Mouse (Mus musculus): ENCODE measurements around the gene Med13l.

The Med13l gene

DNA sequence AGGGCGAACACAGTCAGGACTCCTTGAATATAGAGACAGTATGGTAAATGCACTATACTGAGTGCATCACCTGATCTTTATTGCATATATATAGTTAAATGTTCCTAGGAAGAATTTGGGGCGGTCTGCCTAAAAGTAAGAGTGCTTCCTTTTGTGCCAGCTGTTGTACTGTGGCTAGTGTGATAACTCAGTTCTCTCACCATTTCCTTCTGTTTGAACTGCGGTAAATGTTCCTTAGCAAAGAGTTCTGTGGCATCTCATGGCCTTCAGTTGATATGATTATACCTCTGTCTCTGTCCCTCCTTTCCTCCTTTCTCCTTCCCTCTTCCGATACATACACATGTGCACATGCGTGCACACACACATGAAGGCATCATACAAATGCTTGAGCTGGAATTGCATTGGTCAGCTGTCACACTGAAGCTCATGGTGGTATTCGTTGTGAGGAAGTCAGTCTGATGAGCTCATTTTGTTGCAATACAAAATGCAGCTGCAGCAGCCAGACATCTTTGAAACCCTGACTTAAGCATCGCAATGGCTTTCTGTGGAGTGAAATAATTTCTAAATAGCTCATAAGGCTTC lies 97.9 kb downstream of the Med13l start:
- no peak for DNase-seq (ENCODE audit: low spot score)

DNA sequence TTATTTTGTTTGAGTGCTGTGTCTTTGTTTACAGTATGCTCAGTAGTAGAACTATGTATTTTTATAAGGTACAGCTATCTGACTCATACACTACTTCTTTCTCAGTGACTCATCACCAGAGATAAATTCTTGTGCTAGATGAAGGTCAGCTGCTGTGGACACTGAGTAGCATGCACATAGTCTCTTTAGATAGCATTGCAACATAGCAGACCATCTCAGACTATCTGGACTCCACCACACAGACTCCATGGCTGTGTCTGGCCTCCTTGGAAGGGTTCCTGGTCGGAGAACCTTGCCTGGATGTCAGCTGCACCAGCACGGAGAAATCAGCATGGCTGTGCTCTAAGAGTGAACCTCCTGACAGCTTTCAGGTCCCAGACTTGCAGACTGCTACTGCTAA lies 99.2 kb downstream of the Med13l start:
- no peak for DNase-seq (ENCODE audit: low spot score)

DNA sequence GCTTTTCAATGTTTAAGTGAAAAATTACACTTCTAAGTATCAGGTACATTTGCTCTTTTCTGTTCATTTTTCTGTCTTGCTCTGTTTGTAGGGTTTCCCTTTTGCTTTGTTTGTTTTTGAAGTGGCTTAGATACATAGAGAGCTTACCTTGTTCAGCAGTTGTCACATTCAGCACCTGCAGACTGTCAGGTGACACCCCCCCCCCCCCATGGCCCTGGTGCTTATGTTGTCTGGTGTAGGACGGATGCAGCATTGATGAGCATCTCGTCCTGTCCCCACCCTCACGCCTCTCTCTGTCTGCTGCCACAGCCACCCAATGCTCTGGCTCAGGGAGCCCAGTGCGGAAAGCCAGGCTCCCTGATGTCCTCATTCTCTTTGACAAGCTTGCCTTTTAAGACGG lies 101.3 kb downstream of the Med13l start:
- DNase-seq (ENCODE audit: low spot score): no peak

DNA sequence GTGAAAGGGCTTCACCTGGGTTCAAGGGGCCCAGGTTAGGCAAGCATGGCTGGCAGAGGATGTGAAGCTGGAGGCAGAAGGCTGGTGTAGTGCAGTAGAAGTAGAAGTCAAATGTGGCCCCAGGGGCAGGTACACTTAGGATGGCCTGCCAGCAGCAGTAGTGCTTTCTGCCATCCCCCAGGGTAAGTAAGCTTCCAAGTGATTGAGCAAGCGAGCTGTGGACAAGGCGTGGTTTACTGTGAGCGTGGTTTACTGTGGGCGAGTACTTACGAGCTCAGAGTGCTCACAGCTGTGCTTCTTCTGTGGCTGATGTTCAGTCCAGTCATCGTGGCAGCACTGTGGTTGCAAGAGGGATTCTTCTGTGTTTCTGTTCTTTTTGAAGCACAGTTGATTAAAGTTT lies 103.5 kb downstream of the Med13l start:
- no peak for DNase-seq (ENCODE audit: low spot score)

DNA sequence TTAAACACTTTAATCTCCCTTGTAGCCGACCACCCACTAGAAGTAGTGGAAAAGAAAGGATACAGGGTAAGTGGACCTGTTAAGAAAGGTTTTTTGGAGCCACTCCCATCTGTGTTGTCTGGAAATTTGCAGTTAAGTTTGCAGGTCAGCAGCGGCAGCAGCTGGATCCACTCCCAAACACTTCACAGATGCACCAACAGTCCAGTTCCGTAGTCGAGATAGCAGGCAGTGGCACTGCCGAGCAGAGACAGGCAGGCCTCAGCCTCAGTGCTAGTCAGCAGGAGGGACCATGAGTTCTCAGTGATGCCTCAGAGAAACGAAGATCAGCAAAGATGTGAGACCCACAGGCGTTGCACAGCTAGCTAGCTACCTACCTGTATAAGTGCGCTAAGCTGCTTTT lies 104.5 kb downstream of the Med13l start:
- no peak for DNase-seq (ENCODE audit: low spot score)

DNA sequence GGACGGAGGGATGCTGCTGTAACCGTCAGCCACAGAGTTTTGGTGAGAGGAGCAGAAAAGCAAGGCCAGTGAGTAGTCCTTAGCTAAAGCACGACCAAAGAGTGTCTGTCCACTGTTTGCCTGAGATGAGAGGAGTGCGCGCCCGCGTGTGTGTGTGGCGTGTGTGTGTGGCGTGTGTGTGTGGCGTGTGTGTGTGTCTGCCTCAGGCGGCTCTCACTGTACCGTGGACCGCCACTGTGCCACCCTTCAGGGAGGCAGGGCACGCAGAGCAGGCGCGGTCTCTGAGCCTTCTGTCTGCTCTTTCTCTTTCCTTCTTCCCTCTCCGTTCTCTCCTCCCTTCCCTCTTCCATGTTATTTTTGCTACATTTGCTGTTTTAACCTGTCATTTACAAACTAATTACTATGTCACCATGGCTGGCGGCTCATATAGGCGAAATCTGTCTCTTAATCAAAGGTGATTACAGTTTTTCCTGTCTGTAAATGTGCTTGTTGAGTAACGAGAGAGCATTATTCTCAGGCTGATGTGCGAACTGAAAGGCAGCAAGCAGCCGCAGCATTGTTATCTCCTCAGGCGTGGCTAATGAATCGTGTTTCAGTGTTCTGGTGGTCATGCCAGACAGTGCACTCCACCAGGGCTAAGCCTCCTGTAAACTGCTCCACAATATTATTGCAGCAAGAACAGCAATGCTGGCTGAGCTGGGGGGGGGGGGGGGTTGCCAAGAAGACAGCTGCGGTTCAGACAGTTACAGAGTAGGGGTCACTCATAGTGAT lies 106.1 kb downstream of the Med13l start:
- DNase-seq (ENCODE audit: low spot score): no peak

DNA sequence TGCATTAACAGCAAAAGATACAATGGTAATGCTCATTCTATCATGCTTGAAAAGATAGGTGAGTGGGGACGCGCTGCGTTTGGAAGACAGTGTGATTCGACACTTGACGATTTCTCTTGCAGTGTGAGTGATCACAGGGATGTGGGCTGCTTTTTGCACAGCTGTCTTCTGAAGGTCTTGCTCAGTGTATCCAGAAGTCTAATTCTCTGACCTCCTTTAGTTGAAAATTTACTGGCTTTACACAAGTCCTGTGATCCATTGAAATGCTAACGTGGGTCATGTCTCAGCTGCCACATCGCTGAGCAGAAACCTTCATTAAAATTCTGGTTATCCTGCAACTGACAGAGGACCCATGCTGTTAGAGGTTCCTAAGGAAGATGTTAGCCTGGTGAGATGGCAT lies 107.4 kb downstream of the Med13l start:
- no peak for DNase-seq (ENCODE audit: low spot score)

DNA sequence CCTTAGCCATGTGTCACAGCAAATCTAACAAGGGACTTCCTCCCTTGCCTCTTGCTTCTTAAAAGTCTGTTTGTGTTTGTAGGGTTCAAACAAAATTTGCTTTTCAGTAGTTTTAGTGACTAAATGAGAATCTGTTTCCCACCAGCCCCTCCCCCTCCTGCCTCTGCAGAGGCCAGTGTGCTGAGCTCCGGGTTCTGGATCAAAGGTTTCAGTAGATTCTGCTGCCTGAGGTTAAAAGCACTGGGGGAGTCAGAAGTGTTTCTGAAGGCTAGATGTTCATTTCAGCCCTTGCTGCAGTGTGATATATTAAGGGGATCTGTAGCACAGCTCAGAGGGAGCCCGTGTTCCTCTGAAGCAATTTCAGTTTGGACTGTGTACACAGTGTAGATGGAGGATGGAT lies 108.5 kb downstream of the Med13l start:
- no peak for DNase-seq (ENCODE audit: low spot score)

DNA sequence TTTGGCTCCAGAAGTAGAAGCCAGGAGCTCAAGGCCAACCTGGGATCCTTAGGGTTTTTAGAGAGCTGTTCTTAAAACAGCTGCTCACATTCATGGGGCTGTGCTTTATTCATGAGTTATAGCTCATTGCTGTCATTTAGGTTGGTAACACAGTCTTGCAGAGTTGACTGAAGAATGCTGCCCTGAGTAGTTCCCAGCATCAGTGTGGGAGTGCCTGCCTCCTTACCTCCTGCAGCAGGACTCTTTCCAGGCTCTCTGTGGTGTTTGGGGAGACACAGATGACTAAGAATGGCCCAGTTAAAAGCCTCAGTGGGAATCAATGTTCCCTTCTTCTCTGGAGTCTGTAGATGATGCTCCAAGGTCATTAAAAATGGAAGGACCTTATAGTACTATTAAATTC lies 111.6 kb downstream of the Med13l start:
- DNase-seq (ENCODE audit: low spot score): no peak

DNA sequence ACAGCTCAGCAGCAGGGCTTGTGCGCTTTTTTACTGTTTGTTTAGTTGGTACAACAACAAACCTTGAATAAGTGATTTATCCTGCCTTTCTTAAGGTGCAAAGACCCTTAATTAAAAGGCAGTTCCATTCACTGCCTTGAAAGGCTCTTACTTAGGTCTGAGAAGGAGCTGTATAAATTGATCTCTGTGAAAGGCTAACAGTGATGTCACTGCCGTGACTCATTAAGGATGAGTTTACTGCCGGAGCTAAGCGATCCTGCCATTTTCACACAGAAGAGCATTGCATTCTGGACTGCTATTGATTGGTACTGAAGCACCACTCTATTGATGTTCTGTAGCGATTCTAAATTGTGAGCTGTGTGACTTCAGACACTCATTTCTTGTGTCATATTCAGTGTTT lies 113.4 kb downstream of the Med13l start:
- DNase-seq (ENCODE audit: low spot score): no peak

DNA sequence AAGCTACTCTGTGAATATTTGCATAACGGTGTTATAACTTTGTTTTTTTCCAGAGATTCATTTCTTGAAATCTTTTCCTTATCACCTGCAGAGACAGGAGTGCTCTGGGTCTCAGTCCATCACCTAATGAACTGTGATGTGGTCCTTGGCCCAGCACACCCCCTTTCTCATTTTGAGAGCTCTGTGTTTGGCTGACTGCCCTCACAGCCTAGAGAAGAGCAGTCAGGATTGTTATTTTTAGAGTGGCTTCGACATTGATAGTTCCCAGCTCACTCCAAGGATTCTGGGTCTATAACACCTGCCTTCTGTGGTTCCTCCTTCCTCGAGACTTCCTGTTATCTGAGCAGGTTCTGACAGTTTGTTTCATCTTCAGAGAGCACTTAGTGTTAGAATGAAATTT lies 113.8 kb downstream of the Med13l start:
- DNase-seq (ENCODE audit: low spot score): no peak

DNA sequence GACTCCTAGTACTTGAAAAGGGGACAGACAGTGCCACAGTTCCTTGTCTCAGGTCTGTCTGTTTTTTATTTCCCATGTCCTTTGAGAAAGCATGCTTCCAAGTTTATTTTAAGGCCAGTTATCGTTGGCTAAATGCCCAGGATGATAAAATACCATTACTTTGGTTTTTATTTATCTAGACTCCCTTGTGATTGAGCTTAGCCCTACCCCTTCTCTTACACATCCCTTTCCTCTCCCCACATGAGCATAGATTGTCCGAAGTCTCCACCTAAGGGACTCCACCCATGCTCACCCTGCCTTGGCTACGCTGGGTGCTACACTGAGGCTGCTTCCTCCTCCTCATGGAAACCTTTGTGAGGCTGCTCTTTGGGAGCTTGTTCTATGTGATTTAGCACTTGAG lies 115.2 kb downstream of the Med13l start:
- no peak for DNase-seq (ENCODE audit: low spot score)

DNA sequence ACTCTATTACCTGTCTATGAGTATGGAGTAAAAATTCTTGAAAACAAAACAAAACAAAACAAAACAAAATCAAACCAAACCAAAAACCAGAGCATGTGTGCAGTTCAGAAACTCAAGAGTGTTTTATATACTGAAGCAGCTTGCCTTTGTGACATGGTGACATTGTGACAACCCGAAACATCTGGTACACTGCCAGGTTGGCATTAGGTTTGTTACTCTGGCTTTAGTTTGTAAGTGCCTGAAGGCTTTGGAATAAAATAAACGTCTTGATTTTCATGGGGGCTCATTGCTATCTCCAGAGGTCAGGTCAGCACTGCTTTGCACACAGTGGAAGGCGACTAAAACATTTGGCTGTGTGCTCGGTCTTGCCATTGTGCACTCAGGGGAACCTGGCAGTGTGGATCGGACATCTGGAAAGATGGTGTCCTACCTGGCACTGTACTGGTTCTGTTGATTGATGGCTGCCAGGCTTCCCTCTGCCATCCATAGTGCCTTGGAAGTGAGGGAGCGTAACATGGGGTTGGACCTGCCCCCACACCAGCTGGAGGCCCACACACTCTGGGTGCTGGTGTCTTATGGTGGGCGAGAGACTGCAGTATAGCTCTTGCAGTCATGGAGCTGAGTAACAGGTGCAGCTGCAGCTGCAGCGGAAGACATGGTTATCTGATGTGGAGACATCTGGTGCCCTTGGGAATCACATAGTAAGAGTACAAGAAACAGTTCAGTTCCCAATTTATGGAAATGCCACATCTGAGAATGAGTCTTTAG lies 115.9 kb downstream of the Med13l start:
- no peak for DNase-seq (ENCODE audit: low spot score)

DNA sequence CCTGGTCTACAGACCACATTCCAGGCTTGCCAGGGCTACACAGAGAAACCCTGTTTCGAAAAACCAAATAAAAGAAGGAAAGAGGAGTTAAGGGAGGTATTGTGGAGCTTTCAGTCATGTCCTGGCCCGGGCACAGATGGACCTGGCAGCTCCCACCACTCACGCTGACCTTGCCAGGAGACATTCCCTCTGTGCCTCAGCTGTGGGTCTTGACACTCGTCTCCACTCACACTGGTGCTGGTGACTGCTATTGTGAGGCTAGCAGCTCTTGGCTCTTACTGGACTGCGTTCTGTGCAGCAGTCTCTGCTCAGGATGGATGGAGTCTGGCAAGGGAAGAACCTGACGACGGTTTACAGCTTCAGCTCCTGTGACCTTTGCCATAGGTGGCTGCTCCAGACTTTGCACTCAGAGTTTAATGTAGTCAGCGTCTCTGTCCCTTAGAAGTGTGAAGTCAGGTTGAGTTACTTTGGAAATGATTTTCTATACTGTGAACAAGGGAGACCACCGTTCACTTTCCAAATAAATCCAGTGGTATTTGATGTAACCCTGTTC lies 118.9 kb downstream of the Med13l start:
- DNase-seq (ENCODE audit: low spot score): no peak

DNA sequence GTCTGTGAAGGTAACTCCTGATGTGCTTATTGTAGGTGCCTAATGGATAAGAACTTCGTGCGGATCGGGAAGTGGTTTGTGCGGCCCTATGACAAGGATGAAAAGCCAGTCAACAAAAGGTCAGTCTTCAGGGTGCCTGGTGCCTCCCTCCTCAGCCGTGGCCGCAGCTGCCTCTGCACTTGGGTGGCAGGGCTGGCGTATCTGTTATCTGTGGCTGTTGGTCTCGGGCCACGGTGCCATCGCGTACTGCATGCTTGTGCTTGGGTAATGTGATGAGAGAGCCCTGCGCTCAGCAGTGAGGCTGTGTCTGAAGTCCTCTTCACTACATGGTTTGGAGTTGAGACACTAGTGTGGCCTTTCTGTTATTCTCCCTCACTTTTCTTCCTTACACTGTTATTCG lies 120.4 kb downstream of the Med13l start:
- DNase-seq (ENCODE audit: low spot score): no peak

DNA sequence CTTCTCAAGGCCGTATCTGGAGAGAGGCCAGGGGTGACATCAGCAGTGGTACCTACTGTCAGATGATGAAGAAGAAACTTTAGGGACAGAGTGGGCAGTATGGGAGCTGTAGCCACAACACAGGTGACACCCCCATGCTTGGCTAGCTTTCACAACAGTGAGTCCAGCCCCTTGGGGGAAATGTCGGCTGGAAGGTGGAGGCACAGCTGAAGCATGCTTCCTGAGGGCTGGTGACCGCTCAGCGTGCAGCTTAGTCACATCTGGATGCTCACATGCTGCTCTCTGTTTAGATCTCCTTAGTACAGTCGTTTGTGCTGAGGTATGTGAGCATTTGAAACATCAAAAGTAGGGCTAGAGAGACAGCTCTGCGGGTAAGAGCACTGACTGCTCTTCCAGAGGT lies 121.5 kb downstream of the Med13l start:
- no peak for DNase-seq (ENCODE audit: low spot score)

DNA sequence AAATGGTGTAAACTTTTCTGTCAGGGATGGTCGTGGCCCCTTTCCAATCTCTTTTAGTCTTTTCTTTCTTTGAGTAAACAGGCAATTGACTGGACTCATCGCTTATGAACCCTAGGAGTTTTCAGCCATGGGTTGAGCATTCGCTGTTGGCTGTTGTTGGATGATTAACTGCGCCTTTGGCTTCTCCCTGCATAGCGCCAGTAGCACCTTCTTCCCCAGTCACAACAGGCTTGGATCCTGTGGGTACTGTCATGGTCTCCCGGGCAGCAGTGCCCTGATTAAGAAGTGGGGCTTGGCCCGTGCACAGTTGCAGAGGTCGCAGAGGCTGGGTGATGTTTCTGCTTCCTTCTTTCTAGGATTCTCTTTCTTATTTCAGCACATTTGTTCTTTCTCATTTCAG lies 124.7 kb downstream of the Med13l start:
- no peak for DNase-seq (ENCODE audit: low spot score)

DNA sequence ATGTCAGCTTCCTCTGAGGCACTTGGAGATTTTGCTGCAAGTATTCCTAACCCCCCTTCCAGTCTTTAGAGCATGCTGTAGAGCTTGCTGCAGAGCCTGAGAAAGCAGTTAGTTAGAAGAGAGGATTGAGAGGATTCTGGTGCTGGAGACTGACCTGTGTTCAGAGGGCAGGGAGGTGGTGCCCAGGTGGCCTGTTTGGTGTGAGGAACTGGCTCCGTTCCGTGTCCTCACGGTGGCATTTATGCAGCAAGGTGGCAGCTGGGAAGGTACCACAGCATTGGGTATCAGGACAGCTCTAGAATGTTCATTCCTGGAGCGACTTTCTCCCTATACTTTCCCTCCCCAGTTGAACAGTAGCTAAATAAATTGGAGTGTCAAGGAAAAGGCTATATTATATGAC lies 125.5 kb downstream of the Med13l start:
- no peak for DNase-seq (ENCODE audit: low spot score)

DNA sequence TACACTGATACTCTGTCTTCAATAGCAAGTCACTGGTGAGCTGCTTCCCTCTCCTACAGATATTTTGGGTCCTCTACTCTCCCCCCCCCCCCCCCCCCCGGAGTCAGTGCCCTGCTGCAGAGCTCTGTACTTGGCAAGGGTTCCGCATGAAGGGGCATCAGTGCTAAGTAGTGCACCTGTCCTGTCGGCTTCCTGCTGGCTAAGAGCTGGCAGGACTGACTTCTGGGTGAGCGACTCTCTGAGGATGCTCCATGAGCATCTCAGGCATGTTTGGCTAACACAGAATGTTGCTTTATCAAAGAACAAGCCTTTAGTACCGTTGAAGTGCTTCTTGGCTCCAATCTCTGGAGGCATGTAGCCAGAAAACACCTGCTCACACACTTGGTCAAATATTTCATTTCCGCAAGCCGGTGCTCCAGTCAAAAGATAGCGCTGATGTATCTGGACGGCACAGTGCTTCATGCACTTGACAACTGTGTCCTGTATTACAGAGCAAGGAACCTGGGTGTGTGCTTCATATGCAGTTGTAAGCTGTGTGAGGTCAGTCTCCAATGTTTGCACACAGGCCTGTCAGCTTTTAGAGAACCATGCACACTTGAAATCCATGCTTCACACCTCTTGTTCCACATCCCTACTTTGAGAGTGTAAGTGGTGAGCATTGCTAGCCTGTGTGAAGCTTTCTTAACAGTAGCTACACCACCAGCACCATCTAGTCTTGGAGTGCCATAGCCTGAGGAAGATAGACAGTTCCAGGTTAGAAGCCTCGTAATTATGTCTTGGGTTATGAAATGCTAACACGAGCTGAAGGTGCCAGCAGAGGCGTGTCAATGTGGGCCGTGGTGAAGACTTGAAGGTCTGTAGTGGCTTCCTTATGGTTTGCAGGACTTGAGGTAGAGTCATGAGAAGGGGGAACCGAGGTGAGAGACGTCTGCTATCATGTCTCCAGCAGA lies 128.7 kb downstream of the Med13l start:
- no peak for DNase-seq (ENCODE audit: low spot score)

DNA sequence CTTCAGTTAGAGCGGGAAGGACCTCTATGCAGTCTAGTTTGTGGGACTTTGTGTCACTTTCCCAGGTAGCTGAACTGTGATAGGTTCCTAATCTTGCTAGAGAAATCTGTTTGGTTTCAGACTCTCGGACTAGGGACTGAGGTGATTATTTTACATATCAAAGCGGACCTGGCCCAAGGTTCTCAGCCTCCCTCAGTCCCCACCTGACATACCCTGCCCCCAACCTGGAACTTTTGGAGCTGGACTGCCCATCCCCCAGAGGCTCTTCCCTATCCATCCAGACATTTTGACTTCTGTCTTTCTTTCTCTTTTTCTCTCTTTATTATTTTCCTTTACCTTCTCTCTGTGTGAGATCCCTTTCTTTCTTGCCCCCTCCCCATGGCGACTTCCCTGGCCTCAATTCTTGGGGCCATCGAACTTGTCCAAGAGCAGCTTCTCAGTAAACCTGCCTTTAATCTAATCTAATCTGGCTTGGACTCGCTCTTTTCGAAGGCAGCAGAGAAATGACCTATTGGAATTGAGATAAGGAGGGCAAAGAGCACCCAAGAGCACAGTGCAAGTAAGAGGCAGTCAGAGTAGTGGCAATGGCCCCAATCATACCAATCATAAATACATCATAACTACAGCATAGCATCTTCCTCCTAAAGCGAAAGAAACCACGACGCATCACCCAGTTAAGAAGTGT lies 130.7 kb downstream of the Med13l start:
- no peak for DNase-seq (ENCODE audit: low spot score)

DNA sequence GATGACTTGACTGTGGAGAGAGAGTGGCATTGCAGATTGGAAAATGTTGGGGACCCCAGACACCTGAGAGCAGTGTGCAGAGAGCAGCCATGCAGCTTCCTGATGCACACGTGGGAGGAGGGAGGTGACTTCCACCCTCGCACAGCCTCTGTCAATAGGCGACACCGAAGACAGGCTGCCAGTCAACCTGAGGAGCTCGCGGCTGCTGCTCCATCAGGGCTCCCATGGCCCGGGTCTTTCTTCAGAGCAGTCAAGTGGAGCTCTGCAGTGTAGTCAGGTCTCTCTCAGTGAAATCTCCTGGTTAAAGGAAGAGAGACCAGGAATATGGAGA lies 131.2 kb downstream of the Med13l start:
- DNase-seq (ENCODE audit: low spot score): no peak

DNA sequence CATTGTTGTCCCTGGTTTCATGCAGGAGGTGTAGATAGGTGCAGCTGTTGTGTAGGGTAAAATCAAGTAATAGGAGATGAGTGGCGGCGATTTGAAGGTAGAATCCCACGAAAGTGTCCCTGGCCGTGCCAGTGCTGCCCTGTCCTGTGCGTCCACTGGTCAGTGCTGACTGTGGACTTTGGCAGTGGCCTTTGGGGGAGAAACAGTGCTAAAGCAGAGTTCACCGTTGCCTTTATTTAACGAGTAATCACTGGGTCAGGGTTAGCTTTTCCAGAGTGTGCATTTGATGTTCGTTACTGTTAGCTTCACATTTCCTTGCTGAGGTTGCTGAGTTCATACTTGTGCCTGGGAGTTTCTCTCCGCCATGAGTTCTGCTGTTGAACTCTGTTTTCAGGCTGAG lies 133.5 kb downstream of the Med13l start:
- no peak for DNase-seq (ENCODE audit: low spot score)

Measured in left cerebral cortex, adult 11 months (tissue).